Mouse (Mus musculus) ES-E14 (cell line): ENCODE measurements around the gene Atg2a.

Source experiments
- CHD2 ChIP-seq: IDR thresholded peaks from 2 replicates; pipeline ENCODE4 v1.6.1; 2014; ENCODE audit warnings: mild to moderate bottlenecking, low read depth, low read length, inconsistent platforms
- HCFC1 ChIP-seq: IDR thresholded peaks from 2 replicates; pipeline ENCODE4 v1.6.1; 2012; ENCODE audit warnings: low read length, inconsistent platforms, borderline replicate concordance; ENCODE audit not compliant: insufficient read depth
- MAFK ChIP-seq: IDR thresholded peaks from 2 replicates; pipeline ENCODE4 v1.6.1; 2014; ENCODE audit warnings: mild to moderate bottlenecking, low read depth, low read length, inconsistent platforms; ENCODE audit not compliant: insufficient read depth
- ZC3H11A ChIP-seq: IDR thresholded peaks from 2 replicates; pipeline ENCODE4 v1.6.1; 2012; ENCODE audit warnings: low read depth, mild to moderate bottlenecking, inconsistent platforms, low read length, borderline replicate concordance
- ZNF384 ChIP-seq: IDR thresholded peaks from 2 replicates; pipeline ENCODE4 v1.6.1; 2012; ENCODE audit warnings: low read depth, low read length, inconsistent platforms

- TF ChIP-seq ZNF384 = no peak
- TF ChIP-seq HCFC1 = no peak
- no peak for TF ChIP-seq ZC3H11A
- TF ChIP-seq MAFK = no peak
- no peak for TF ChIP-seq CHD2
Observed at GRCm38 (mm10) chr19:6305517-6306115, 64.1 kb downstream of the Atg2a start.
